Mouse (Mus musculus): ENCODE data around the gene Slc26a3. TPM values are rescaled to one million over a fixed set of nuclear protein-coding genes. Genes with fewer than 3 reads are reported as not detected.

Gene Slc26a3
- polyA plus RNA-seq (2017; shearing (Covaris generic)), result not detected

DNA sequence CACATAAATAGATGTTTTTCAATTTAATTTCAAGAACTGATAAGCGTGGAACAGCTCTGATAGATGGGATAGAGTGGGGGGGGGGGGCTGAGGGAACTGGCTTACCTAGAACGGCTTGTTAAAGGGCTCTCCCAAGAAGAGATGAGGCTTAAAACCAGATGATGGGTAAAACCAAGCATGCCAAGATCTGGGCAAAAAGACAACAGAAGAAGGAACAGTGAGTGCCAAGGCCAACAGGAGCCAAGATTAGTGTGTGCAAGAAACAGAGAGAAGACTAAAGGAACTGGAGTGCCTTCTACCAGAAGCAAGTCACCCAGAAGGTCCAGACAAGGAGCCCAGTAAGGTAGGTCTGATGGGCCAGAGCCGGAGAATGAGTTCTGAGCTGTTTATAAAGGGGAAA lies at the start of gene Slc26a3:
TSS of gene Slc26a3 (plus strand) at position 301 of the 400 bp plus-strand sequence.

GRCm38 (mm10) chr12:31350944-31351928 lies 39.4 kb upstream of the Slc26a3 start, which contains the start of gene Dld:
Gene Dld, minus strand, starts transcription at chr12:31351453.

DNA sequence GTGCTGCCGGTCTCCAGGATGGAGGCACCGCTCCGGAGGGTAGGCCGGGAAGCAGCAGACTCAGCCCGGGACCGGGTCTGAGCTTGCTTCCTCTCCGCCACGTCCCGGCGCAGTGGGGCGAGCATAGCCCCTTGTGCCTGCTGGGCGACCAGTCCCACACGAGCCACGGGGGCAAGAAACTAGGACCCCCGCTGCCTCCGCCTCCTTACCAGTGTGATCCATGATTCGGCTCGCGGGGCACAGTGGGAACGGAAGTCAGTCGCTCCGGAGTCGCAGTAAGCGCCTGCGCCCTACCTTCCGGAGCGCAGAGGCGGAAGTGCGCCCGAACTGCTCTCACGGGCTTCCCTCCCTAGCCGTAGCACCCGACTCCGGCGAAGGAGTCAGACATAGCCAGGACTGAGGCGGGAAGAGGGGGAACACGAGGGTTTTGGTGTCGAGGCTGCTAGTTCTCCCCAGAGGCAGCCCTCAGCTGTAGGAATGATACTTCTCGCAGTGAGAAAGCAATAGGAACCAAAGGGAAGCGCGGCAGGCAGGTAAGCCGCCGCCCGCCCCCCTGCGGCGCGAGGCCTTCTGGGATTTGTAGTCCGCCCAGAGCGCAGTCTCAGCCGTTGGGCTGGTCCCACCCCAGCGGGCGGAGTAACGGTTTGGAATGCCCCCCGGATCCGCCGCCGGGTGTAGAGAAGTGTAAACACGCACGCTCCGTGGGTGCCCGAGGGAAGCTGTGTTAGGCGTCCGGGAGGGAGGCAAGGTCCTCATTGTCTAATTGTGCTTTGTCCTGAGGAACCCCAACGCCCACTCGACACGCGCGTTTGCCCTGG lies 108.9 kb downstream of the Slc26a3 start, which contains the start of gene Cbll1:
TSS of gene Cbll1 (minus strand) at position 303 of the 818 bp plus-strand sequence.

Other genes with a start within 250 kb of the Slc26a3 start
- gene Gm6993, start 150.1 kb upstream of the Slc26a3 start, polyA plus RNA-seq (2017; shearing (Covaris generic)), result not detected
- gene Lamb1, start 125.6 kb upstream of the Slc26a3 start, polyA plus RNA-seq (2017; shearing (Covaris generic)), result 0.12 TPM
- 92.6 TPM for gene Dld, start 39.4 kb upstream of the Slc26a3 start, polyA plus RNA-seq (2017; shearing (Covaris generic))
- 29.0 TPM for gene Cbll1, start 108.7 kb downstream of the Slc26a3 start, polyA plus RNA-seq (2017; shearing (Covaris generic))
- not detected for gene Slc26a4, start 169.1 kb downstream of the Slc26a3 start, polyA plus RNA-seq (2017; shearing (Covaris generic))
- gene Bcap29, start 243.8 kb downstream of the Slc26a3 start, polyA plus RNA-seq (2017; shearing (Covaris generic)), result 77.6 TPM

Data from CD4-positive, CD25-positive, alpha-beta regulatory T cell (primary cell).